Mouse (Mus musculus) kidney, adult 2 months (tissue): ENCODE results near the gene Stra6. TPM values are rescaled to one million over a fixed set of nuclear protein-coding genes. Genes with fewer than 3 reads are reported as not detected.

ENCODE experiments used
- DNase-seq: peaks from one replicate; pipeline ENCODE4 v3.0.0; 2021
- H3K27ac ChIP-seq: fragments of 200-500 bp; 2 replicates; pipeline ENCODE4 v1.5.1; 2012; ENCODE audit warnings: low read depth, low read length, control low read depth, inconsistent platforms; ENCODE audit not compliant: insufficient read depth
- H3K27me3 ChIP-seq: fragments of 200-500 bp; replicated peaks from 2 replicates; pipeline ENCODE4 v1.6.1; 2012; ENCODE audit warnings: mild to moderate bottlenecking, moderate library complexity, low read length, inconsistent platforms; ENCODE audit not compliant: control insufficient read depth, insufficient read depth
- H3K36me3 ChIP-seq: fragments of 200-500 bp; 2 replicates; pipeline ENCODE4 v1.6.1; 2012; ENCODE audit warnings: mild to moderate bottlenecking, moderate library complexity, low read length, inconsistent platforms; ENCODE audit not compliant: control insufficient read depth, insufficient read depth
- H3K4me1 ChIP-seq: fragments of 200-500 bp; 2 replicates; pipeline ENCODE4 v1.6.1; 2011; ENCODE audit warnings: low read length; ENCODE audit not compliant: control insufficient read depth, insufficient read depth
- H3K4me3 ChIP-seq: fragments of 200-500 bp; 2 replicates; pipeline ENCODE4 v1.5.1; 2011; ENCODE audit warnings: mild to moderate bottlenecking, low read depth, low read length, control low read depth; ENCODE audit not compliant: insufficient read depth
- CTCF ChIP-seq: fragments of 200-500 bp; conservative IDR thresholded peaks from 2 replicates; pipeline ENCODE4 v1.5.1; 2011; ENCODE audit warnings: low read depth, mild to moderate bottlenecking, control low read depth, low read length, moderate library complexity, mixed read lengths; ENCODE audit not compliant: insufficient read depth, insufficient read length
- POLR2A ChIP-seq: fragments of 200-500 bp; IDR thresholded peaks from one replicate; pipeline ENCODE4 v1.6.1; 2011; ENCODE audit warnings: low read depth, low read length, control low read depth
- WGBS: fragments of 180-500 bp; shearing (Covaris S2); methylation state at CpG from one replicate; pipeline ENCODE4 v1.1.7; 2018; 5-methylcytosine and 5-hydroxymethylcytosine counted together
- polyA plus RNA-seq: library from polyadenylated mRNA; depleted of rRNA; stranded (reverse); fragments of >200 nt; gene quantifications from 2 replicates; pipeline ENCODE4 v1.2.3, GENCODE M21; 2012

Gene Stra6
- polyA plus RNA-seq, 1 experiment: 15.4 TPM

DNA sequence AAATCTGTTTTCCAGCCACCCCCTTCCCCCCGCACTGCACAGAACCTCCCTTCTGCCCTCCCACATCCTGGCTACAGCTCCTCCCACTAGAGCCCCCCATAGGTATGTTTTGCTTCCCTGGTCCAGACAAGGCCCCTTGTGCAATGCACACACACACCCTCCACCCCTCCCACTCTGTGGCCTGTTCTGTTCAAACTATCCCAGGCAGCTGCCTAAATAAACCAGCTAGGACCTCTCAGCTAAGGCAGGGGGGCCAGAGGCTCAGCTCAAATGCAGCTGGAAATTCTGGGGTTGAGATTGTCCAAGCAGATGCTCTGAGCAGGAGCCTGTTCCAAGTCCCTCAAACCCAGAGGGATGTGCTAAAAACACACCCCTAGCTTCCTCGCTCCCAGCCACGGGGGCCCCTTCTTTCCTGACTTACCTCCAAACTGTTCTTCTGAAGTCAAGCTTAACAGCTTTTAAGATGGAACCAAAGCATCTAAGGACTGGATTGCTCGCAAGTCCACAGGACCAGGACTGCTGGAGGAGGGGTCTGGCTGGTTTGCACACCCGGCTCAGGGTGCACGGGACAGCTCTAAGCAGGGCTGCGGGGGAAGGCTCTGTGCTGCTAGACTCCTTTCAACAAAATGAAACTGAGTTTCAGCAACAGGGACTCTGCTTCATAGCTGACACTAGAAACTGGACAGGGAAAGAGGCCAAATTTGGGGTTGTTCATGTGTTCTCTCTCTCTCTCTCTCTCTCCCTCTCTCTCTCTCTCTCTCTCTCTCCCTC is 95.1 kb downstream of the Stra6 start:
- TF ChIP-seq CTCF (no peak), POLR2A (no peak)
- H3K27ac ChIP-seq: peak overlapping the region; percentile 64

DNA sequence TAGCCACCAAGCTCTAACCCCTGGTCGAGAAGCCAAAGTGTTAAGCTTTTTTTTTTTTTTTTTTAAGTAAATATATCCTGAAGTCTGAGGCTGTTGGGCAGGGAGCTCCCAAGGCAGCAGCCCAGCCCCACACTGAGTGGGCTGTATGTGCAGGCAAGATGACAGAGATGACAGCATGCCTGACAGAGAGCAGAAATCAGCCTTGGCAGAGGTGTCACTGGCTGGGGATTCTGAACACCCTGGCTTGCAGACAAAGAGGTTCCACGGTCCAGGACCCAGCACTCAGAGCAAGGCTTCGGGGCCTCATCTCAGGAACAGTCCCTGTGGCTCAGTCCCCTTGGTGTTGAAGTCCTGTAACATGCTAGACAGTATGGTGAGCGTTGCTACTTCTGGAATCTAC is 96.3 kb downstream of the Stra6 start:
- WGBS: 66% methylated on average over 4 of the region's 4 CpGs
- Histone ChIP-seq H3K27ac (no peak overlapping the region), H3K27me3 (no peaks in the 10 kb centered on the region), H3K4me3 (no peak overlapping the region), H3K4me1 (no peaks in the 10 kb centered on the region), H3K36me3 (no peaks in the 10 kb centered on the region)
- TF ChIP-seq CTCF (no peak), POLR2A (no peak)
- no peak for DNase-seq

More for the DNA sequence above, 95.1 kb downstream of the Stra6 start:
- DNase-seq: peak; percentile 36
- peak overlapping the region; percentile 20; the same call in 1 of the 2 replicates for H3K4me3 ChIP-seq
- no peaks in the 10 kb centered on the region for H3K27me3 ChIP-seq
- no peaks in the 10 kb centered on the region for H3K36me3 ChIP-seq
- H3K4me1 ChIP-seq: no peaks in the 10 kb centered on the region
- 49% methylated on average over 7 of the region's 7 CpGs for WGBS

DNA sequence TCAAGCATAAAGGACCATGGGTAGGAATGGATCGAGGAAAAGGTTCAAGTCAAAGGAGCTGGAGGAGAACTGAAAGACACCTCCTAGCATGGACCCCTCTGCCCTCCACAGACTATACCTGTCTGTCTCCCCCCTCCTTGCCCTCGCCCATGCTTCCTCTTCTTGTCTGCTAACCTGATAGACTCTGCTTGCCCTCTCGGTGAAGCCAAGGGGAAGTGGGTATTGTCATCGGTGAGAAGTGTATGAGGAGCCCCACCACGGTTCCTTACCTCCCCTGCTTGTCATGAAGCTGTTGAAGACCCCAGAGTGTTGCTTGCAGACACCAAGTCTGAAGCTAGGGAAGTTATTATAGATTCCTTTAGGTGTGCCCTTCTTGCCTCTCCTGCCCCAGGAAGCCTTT is 96.7 kb downstream of the Stra6 start:
- TF ChIP-seq POLR2A (no peak), CTCF (no peak)
- H3K4me3 ChIP-seq: no peak overlapping the region
- H3K4me1 ChIP-seq: no peaks in the 10 kb centered on the region
- no peak overlapping the region for H3K27ac ChIP-seq
- H3K27me3 ChIP-seq: no peaks in the 10 kb centered on the region
- H3K36me3 ChIP-seq: no peaks in the 10 kb centered on the region
- DNase-seq: no peak
- 69% methylated on average over 5 of the region's 5 CpGs for WGBS

DNA sequence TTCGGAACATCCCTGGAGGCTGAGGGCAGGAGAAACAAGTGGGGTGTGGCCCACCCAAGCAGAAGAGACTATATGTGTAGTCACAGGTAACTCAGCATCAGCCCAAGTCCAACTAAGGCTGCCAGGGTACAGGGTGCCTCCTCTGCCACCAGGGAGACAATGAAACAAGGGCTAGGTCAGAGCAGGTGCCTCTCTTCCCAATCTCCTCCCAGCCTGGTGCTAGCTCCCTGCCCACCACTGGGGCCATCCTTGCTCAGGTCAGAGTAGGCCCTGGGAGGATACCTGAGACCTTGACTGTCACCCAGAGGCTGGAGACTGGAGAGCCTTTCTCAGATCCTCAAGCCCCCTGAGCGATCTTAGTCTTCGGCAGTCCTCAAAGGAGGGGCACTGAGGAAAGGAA is 98.6 kb downstream of the Stra6 start:
- H3K27me3 ChIP-seq: no peaks in the 10 kb centered on the region
- H3K36me3 ChIP-seq: no peaks in the 10 kb centered on the region
- H3K4me3 ChIP-seq: no peak overlapping the region
- WGBS: 89% methylated on average over 3 of the region's 3 CpGs
- no peak for DNase-seq
- TF ChIP-seq POLR2A (no peak), CTCF (no peak)
- no peaks in the 10 kb centered on the region for H3K4me1 ChIP-seq
- H3K27ac ChIP-seq: no peak overlapping the region

DNA sequence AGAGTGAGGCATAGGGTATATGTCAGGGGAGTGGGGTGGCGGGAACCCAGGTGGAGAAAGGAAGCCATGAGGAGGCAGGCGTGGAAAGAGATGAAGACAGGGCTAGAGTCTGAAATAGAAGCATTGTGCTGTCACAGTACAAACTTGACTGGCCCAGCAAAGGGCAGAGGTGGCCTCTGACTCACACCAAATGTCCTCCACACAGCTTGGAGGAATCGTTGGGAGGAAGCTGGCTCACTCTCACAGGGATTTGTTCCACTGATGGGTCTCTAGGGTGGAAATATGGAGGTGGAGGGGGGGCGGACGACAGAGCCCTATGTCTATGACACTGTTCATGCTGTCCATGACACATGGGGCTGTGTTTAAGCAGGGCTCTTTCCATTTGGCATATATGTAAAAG is 99.6 kb downstream of the Stra6 start:
- TF ChIP-seq CTCF: no peak
- no peak for TF ChIP-seq POLR2A
- no peak overlapping the region for H3K27ac ChIP-seq
- no peaks in the 10 kb centered on the region for H3K27me3 ChIP-seq
- 63% methylated on average over 5 of the region's 5 CpGs for WGBS
- DNase-seq: no peak
- H3K36me3 ChIP-seq: no peaks in the 10 kb centered on the region
- no peaks in the 10 kb centered on the region for H3K4me1 ChIP-seq
- no peak overlapping the region for H3K4me3 ChIP-seq

DNA sequence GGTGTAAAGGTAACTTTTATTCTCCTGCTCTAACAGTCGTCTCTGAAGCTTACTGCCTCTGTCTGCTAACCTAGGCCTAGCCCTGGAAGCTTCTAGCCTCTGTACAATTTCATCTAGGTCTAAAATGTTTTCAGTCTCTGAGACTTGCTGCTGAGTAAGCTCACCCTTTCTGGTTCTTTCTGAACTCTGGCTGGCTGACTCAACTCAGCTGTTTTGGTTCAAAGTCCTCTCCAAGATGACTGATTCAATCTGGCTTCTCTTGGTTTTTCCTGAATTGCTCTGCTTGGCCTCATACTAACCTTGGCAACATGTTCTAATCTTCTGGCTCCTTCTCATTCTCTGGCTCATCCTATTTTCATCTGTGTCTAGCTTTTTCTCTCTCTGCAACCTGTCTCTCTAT is 102.2 kb downstream of the Stra6 start:
- no peak overlapping the region for H3K27ac ChIP-seq
- no peaks in the 10 kb centered on the region for H3K4me1 ChIP-seq
- TF ChIP-seq CTCF (no peak), POLR2A (no peak)
- no peaks in the 10 kb centered on the region for H3K36me3 ChIP-seq
- no peaks in the 10 kb centered on the region for H3K27me3 ChIP-seq
- H3K4me3 ChIP-seq: no peak overlapping the region
- WGBS: 87% methylated on average over 1 of the region's 1 CpGs
- no peak for DNase-seq

DNA sequence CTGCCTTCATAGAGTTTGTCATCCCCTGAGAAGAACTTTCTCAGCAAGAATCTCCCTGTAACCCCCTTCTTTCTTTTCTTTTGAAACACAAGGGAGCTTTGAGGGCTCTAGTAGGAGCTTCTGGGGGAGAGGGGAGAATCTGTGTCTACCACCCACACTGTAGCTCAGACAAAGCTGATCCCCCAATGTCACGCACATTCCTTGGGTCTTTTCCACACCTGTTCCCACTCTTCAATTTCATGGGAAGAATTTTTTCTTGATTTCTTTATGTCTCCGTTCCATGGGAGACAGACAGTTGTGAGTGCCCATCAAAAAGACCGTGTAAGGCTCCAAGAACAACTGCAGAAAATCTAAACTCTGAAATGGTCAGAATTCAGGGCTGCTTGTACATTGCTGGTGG is 105.3 kb downstream of the Stra6 start:
- Histone ChIP-seq H3K4me3 (no peak overlapping the region), H3K36me3 (no peaks in the 10 kb centered on the region), H3K27me3 (no peaks in the 10 kb centered on the region), H3K4me1 (no peaks in the 10 kb centered on the region), H3K27ac (no peak overlapping the region)
- no peak for TF ChIP-seq POLR2A
- TF ChIP-seq CTCF: no peak
- 79% methylated on average over 3 of the region's 3 CpGs for WGBS
- no peak for DNase-seq

DNA sequence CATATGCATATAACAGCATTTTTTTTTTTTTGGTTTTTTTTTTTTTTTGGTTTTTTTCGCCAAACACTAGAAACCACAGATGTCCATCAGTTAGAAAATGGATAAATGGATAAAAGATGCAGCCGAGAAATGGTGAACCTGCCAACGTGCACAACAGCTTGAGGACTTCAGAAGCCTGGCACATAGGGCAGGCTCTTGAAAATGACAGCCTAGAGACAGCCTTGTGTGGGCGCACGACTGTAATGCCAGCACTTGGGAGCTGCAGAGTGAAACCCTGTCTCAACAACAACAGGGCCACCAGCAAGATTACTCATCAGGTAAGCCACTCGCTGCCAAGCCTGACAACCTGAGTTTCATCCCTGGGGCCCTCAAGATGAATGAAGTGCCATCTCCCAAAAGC is 105.8 kb downstream of the Stra6 start:
- Histone ChIP-seq H3K27ac (no peak overlapping the region), H3K4me3 (no peak overlapping the region), H3K36me3 (no peaks in the 10 kb centered on the region), H3K4me1 (no peaks in the 10 kb centered on the region), H3K27me3 (no peaks in the 10 kb centered on the region)
- 84% methylated on average over 6 of the region's 6 CpGs for WGBS
- TF ChIP-seq POLR2A: no peak
- no peak for TF ChIP-seq CTCF
- DNase-seq: no peak
